Mouse (Mus musculus): ENCODE measurements around the gene Adra1b. TPM values are rescaled to one million over a fixed set of nuclear protein-coding genes. Genes with fewer than 3 reads are reported as not detected.

Adra1b gene
- total and polyA plus RNA-seq, 2 experiments = 21.6 to 191 TPM

DNA sequence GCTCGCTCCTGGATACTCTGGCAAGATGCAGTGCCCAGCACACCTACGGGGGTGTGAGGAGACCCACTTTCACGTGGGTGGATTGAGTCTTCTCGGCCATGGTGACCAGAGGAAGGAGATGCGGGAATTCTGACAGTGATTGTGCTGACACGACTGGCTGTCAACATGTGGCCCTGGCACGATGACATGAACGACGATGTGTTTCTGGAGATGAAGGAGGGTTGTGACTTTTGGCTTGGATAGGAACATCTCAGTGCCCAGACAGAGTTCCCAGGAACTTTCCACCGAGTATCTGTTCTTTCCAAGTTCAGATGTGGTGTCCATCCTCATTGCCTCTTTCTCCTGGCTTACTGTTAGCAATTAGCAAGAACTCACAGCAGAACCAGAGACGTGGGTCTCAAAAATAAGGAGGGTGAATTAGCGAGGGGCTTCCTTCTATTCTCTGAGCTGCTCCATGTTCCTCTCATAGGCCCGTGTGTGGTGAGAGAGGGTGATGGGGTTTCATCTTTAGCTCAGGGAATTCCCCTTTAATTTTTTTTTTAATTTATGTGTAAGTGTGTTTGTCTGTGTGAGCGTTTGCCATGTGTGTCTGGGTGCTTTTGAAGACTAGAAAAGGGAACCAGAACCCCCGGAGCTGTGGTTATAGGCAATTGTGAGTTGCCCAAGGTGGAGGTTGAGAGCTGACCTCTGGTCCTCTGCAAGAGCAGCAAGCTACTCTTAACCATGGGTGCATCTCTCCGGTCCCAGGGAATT, 11.3 kb upstream of the Adra1b start:
- Histone ChIP-seq H3K79me2 (ENCODE audit: control insufficient read depth, insufficient read depth, low read length) (no peaks in the 10 kb centered on the region), H3K27ac (replicated peaks; ENCODE audit: insufficient read depth, low read depth, low read length) (no peak overlapping the region), H3K4me3 (ENCODE audit: insufficient read depth, low read depth, low read length) (no peak overlapping the region), H3K9ac (ENCODE audit: low read depth, low read length) (no peak overlapping the region), H3K4me1 (ENCODE audit: control insufficient read depth, insufficient read depth, low read length) (peaks cover 9% of the 10 kb centered on the region; the same call in 1 of the 2 replicates), H3K36me3 (ENCODE audit: control insufficient read depth, insufficient read depth, low read length) (no peaks in the 10 kb centered on the region), H3K27me3 (ENCODE audit: control insufficient read depth, insufficient read depth, low read length) (no peaks in the 10 kb centered on the region)
- WGBS = 74% methylated on average over 16 of the region's 16 CpGs
- TF ChIP-seq POLR2A (IDR thresholded peaks at IDR 0.05; ENCODE audit: extremely low read depth, insufficient read depth, low read length) (no peak), CTCF (IDR thresholded peaks at IDR 0.05; ENCODE audit: low read depth, low read length) (no peak)
- DNase-seq (ENCODE audit: extremely low read depth, low read depth, low spot score) = no peak

DNA sequence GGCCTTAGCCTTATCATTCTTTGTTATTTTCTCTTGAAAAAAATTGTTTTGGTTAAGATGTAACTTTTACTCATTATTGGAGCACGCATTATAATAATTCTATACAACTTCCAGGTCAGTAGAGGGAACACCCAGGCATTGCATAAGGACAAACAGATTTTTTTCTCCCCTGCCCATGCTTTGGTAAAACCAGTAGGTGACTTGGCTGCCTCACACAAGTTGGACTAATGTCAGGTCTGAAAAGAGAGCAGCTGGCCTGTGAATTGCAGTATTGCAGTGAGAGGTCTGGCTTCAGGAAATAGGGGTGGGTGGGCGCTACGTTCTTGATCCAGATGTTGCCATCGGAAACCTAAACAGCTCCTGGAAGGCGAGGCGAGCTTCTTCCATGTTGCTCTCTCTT, 10.6 kb upstream of the Adra1b start:
- Histone ChIP-seq H3K36me3 (ENCODE audit: control insufficient read depth, insufficient read depth, low read length) (no peaks in the 10 kb centered on the region), H3K27ac (replicated peaks; ENCODE audit: insufficient read depth, low read depth, low read length) (0 out of 2 replicates have a peak overlapping the region, but pooled peaks have one; percentile 3), H3K4me3 (ENCODE audit: insufficient read depth, low read depth, low read length) (no peak overlapping the region), H3K27me3 (ENCODE audit: control insufficient read depth, insufficient read depth, low read length) (no peaks in the 10 kb centered on the region), H3K79me2 (ENCODE audit: control insufficient read depth, insufficient read depth, low read length) (no peaks in the 10 kb centered on the region), H3K9ac (ENCODE audit: low read depth, low read length) (no peak overlapping the region), H3K4me1 (ENCODE audit: control insufficient read depth, insufficient read depth, low read length) (peaks cover 9% of the 10 kb centered on the region; the same call in 1 of the 2 replicates)
- peak; percentile 78 for DNase-seq (ENCODE audit: extremely low read depth, low read depth, low spot score)
- WGBS = 70% methylated on average over 6 of the region's 6 CpGs
- no peak for TF ChIP-seq POLR2A (IDR thresholded peaks at IDR 0.05; ENCODE audit: extremely low read depth, insufficient read depth, low read length)
- no peak for TF ChIP-seq CTCF (IDR thresholded peaks at IDR 0.05; ENCODE audit: low read depth, low read length)

DNA sequence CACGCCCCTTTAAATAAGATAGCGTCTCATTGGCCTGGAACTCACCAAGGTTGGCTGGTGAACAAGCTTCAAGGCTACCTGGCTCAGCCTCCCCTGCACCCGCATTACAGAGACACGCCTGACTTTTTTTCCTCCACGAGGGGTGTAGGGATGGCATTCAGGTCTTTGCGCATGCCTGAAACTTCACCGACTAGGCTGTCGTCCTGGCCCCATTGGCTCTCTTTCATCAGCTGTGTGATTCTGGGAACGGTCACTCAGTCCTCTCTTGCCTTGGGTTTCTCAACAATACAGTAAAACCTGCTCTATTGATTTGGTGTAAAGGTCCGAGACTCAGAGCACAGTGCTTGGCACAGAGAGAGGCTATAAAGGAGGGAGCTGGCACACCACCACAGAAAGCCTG, 2.3 kb upstream of the Adra1b start:
- TF ChIP-seq POLR2A (IDR thresholded peaks at IDR 0.05; ENCODE audit: extremely low read depth, insufficient read depth, low read length) (no peak), CTCF (IDR thresholded peaks at IDR 0.05; ENCODE audit: low read depth, low read length) (no peak)
- Histone ChIP-seq H3K27ac (replicated peaks; ENCODE audit: insufficient read depth, low read depth, low read length) (peak overlapping the region; percentile 79), H3K27me3 (ENCODE audit: control insufficient read depth, insufficient read depth, low read length) (no peaks in the 10 kb centered on the region), H3K4me1 (ENCODE audit: control insufficient read depth, insufficient read depth, low read length) (peaks cover 24% of the 10 kb centered on the region), H3K4me3 (ENCODE audit: insufficient read depth, low read depth, low read length) (no peak overlapping the region), H3K36me3 (ENCODE audit: control insufficient read depth, insufficient read depth, low read length) (no peaks in the 10 kb centered on the region; the same call in 1 of the 2 replicates), H3K9ac (ENCODE audit: low read depth, low read length) (no peak overlapping the region), H3K79me2 (ENCODE audit: control insufficient read depth, insufficient read depth, low read length) (peaks cover 14% of the 10 kb centered on the region; the same call in 1 of the 2 replicates)
- DNase-seq (ENCODE audit: extremely low read depth, low read depth, low spot score) = peak; percentile 99
- 28% methylated on average over 10 of the region's 10 CpGs for WGBS

DNA sequence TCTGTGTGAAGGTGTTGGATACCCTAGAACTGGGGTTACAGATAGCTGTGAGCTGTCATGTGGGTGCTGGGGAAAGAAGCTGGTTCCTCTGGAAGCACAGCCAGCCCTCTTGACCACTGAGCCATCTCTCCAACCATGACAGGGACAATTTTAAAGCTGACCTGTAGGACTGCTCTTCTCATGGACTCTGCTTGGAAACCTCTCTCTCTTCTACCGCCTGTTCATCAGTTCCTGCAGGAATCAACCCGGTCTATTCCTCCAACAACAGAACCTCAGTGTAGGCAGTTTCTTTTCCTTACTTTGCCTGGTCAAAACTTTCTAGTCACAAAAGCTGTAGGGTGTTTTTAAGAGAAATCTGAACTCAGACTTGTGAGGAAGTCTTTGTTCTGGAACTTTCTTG, 1.3 kb downstream of the Adra1b start:
- peaks cover 6% of the 10 kb centered on the region for H3K36me3 ChIP-seq (ENCODE audit: control insufficient read depth, insufficient read depth, low read length)
- peak overlapping the region; percentile 88; the same call in 1 of the 2 replicates for H3K4me3 ChIP-seq (ENCODE audit: insufficient read depth, low read depth, low read length)
- DNase-seq (ENCODE audit: extremely low read depth, low read depth, low spot score) = peak; percentile 57
- H3K9ac ChIP-seq (ENCODE audit: low read depth, low read length) = peak overlapping the region; percentile 42
- no peak for TF ChIP-seq POLR2A (IDR thresholded peaks at IDR 0.05; ENCODE audit: extremely low read depth, insufficient read depth, low read length)
- TF ChIP-seq CTCF (IDR thresholded peaks at IDR 0.05; ENCODE audit: low read depth, low read length) = no peak
- WGBS = 28% methylated on average over 2 of the region's 2 CpGs
- peaks cover 35% of the 10 kb centered on the region; the same call in 1 of the 2 replicates for H3K79me2 ChIP-seq (ENCODE audit: control insufficient read depth, insufficient read depth, low read length)
- H3K27me3 ChIP-seq (ENCODE audit: control insufficient read depth, insufficient read depth, low read length) = no peaks in the 10 kb centered on the region
- H3K27ac ChIP-seq (replicated peaks; ENCODE audit: insufficient read depth, low read depth, low read length) = peak overlapping the region; percentile 39
- peaks cover 27% of the 10 kb centered on the region for H3K4me1 ChIP-seq (ENCODE audit: control insufficient read depth, insufficient read depth, low read length)

DNA sequence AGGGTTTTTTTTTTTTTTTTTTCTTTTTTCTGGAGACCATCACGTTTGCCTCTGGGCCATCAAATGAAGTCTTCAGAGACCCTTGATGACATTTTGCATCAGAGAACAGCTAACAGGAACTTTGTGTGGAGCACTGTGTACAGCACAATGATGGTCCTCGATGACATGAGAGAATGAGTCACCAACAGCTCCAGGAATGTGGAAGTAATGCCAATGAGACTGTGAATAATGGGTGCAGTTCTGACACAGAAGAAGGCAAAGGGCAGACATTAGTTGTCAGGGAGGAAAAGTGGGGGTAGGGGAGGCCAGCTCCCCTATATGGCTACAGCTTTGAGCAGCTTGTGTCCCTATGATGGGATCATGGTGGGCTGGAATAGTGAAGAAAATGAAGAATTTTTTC, 5.7 kb downstream of the Adra1b start:
- WGBS = 71% methylated on average over 2 of the region's 2 CpGs
- no peak for DNase-seq (ENCODE audit: extremely low read depth, low read depth, low spot score)
- no peak for TF ChIP-seq CTCF (IDR thresholded peaks at IDR 0.05; ENCODE audit: low read depth, low read length)
- no peak for TF ChIP-seq POLR2A (IDR thresholded peaks at IDR 0.05; ENCODE audit: extremely low read depth, insufficient read depth, low read length)
- Histone ChIP-seq H3K36me3 (ENCODE audit: control insufficient read depth, insufficient read depth, low read length) (peaks cover 6% of the 10 kb centered on the region), H3K4me3 (ENCODE audit: insufficient read depth, low read depth, low read length) (no peak overlapping the region), H3K4me1 (ENCODE audit: control insufficient read depth, insufficient read depth, low read length) (peaks cover 24% of the 10 kb centered on the region), H3K27ac (replicated peaks; ENCODE audit: insufficient read depth, low read depth, low read length) (no peak overlapping the region), H3K79me2 (ENCODE audit: control insufficient read depth, insufficient read depth, low read length) (peaks cover 38% of the 10 kb centered on the region; the same call in 1 of the 2 replicates), H3K9ac (ENCODE audit: low read depth, low read length) (no peak overlapping the region), H3K27me3 (ENCODE audit: control insufficient read depth, insufficient read depth, low read length) (no peaks in the 10 kb centered on the region)

DNA sequence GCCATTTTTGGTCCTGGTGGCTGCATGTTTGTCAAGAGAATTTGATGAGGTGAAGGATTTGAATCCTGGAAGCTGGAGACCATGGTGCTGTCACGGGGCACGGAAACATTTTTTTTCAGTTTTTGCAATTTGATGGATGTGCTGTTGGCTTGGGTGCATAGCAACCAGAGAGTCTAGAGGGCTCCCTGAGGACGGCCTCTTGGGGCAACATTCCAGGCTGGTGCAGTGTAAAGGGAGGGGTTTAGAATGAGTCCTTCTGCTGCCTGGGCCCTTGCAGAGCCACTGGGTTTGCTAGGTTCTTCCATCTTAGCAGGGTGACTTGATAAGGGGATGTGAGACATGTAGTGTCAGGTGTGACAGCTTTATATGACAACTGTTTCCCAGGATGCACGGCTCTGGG, 8.5 kb downstream of the Adra1b start:
- Histone ChIP-seq H3K9ac (ENCODE audit: low read depth, low read length) (no peak overlapping the region), H3K4me1 (ENCODE audit: control insufficient read depth, insufficient read depth, low read length) (peaks cover 23% of the 10 kb centered on the region), H3K27ac (replicated peaks; ENCODE audit: insufficient read depth, low read depth, low read length) (peak overlapping the region; percentile 5; the same call in 1 of the 2 replicates), H3K27me3 (ENCODE audit: control insufficient read depth, insufficient read depth, low read length) (no peaks in the 10 kb centered on the region), H3K79me2 (ENCODE audit: control insufficient read depth, insufficient read depth, low read length) (peaks cover 26% of the 10 kb centered on the region; the same call in 1 of the 2 replicates), H3K4me3 (ENCODE audit: insufficient read depth, low read depth, low read length) (no peak overlapping the region), H3K36me3 (ENCODE audit: control insufficient read depth, insufficient read depth, low read length) (peaks cover 5% of the 10 kb centered on the region; the same call in 1 of the 2 replicates)
- WGBS = 65% methylated on average over 4 of the region's 4 CpGs
- DNase-seq (ENCODE audit: extremely low read depth, low read depth, low spot score) = no peak
- no peak for TF ChIP-seq CTCF (IDR thresholded peaks at IDR 0.05; ENCODE audit: low read depth, low read length)
- TF ChIP-seq POLR2A (IDR thresholded peaks at IDR 0.05; ENCODE audit: extremely low read depth, insufficient read depth, low read length) = no peak

All from liver, adult 2 months (tissue).